Mouse (Mus musculus) hindbrain, embryonic 11.5 days (tissue): ENCODE data around the gene Nkiras2. TPM values are rescaled to one million over a fixed set of nuclear protein-coding genes. Genes with fewer than 3 reads are reported as not detected.
A peak's percentile ranks its signal among the peaks of the same experiment; 100 is the strongest.

Experiments used
- ATAC-seq: fragments of 200-750 bp; cut with Nextera tagmentation; 2 replicates; pipeline ENCODE4 v1.8.0; 2017; ENCODE audit warnings: mild to moderate bottlenecking, moderate TSS enrichment, moderate library complexity; ENCODE audit not compliant: low FRiP score
- DNase-seq: peaks from one replicate; pipeline ENCODE4 v3.0.0-alpha.2; 2015; ENCODE audit warnings: low spot score
- H3K27ac ChIP-seq: fragments of 300-500 bp; sonication (generic); 2 replicates; pipeline ENCODE4 v1.5.1; 2014; ENCODE audit warnings: mild to moderate bottlenecking, low read depth, low read length
- H3K27me3 ChIP-seq: fragments of 300-500 bp; sonication (generic); 2 replicates; pipeline ENCODE4 v1.6.1; 2014; ENCODE audit warnings: mild to moderate bottlenecking, low read length, moderate library complexity, mixed read lengths; ENCODE audit not compliant: control insufficient read depth, insufficient read depth
- H3K36me3 ChIP-seq: fragments of 300-500 bp; sonication (generic); 2 replicates; pipeline ENCODE4 v1.6.1; 2014; ENCODE audit warnings: mild to moderate bottlenecking, low read length, moderate library complexity, mixed read lengths; ENCODE audit not compliant: control insufficient read depth, insufficient read depth
- H3K4me1 ChIP-seq: fragments of 300-500 bp; sonication (generic); replicated peaks from 2 replicates; pipeline ENCODE4 v1.6.1; 2014; ENCODE audit warnings: low read length, mixed read lengths; ENCODE audit not compliant: control insufficient read depth, insufficient read depth
- H3K4me2 ChIP-seq: fragments of 300-500 bp; sonication (generic); replicated peaks from 2 replicates; pipeline ENCODE4 v1.6.1; 2014; ENCODE audit warnings: mild to moderate bottlenecking, low read depth, low read length
- H3K4me3 ChIP-seq: fragments of 300-500 bp; sonication (generic); 2 replicates; pipeline ENCODE4 v1.5.1; 2014; ENCODE audit warnings: low read depth, low read length
- H3K9ac ChIP-seq: fragments of 300-500 bp; sonication (generic); 2 replicates; pipeline ENCODE4 v1.6.1; 2014; ENCODE audit warnings: low read depth, low read length
- H3K9me3 ChIP-seq: fragments of 300-500 bp; sonication (generic); 2 replicates; pipeline ENCODE4 v1.6.1; 2016; ENCODE audit warnings: low read length; ENCODE audit not compliant: control insufficient read depth
- WGBS: fragments of 180-500 bp; shearing (Covaris S2); extraction: QIAGEN DNeasy Blood & Tissue Kit; methylation state at CpG from one replicate; pipeline ENCODE4 v1.1.7; 2014; 5-methylcytosine and 5-hydroxymethylcytosine counted together
- polyA plus RNA-seq: library from polyadenylated mRNA; unstranded; fragments of >200 nt; fragmentation: Nextera tagmentation; extraction: Ambion mirVana; gene quantifications from 2 replicates; pipeline ENCODE4 v1.2.1, GENCODE M21; 2014

Nkiras2 gene
- 108 and 109 TPM in 2 replicates for polyA plus RNA-seq

- peak; percentile 80 for DNase-seq
- no peaks in the 10 kb centered on the region for H3K36me3 ChIP-seq
- peak within 1 kb of the TSS; percentile 92 for H3K27ac ChIP-seq
- peak; percentile 78 for ATAC-seq
- H3K27me3 ChIP-seq: no peaks in the 10 kb centered on the region
- WGBS: under 1% methylated on average over 35 of the region's 36 CpGs
- H3K9me3 ChIP-seq: no peaks in the 10 kb centered on the region
- H3K4me2 ChIP-seq: peak within 1 kb of the TSS; percentile 74
- peak within 1 kb of the TSS; percentile 98 for H3K4me3 ChIP-seq
- 0 out of 2 replicates have a peak, but pooled peaks cover 2% of the 10 kb centered on the region for H3K4me1 ChIP-seq
- peak within 1 kb of the TSS; percentile 97 for H3K9ac ChIP-seq
Measured at GRCm38 (mm10) chr11:100618761-100619484, at the start of gene Nkiras2. Gene Nkiras2 (plus strand): TSS chr11:100619244.

GRCm38 (mm10) chr11:100569789-100570188, 49.3 kb upstream of the Nkiras2 start:
- WGBS: 65% methylated on average over 9 of the region's 9 CpGs
- H3K4me1 ChIP-seq: peaks cover 3% of the 10 kb centered on the region; the same call in 1 of the 2 replicates
- no peak overlapping the region for H3K4me3 ChIP-seq
- no peak overlapping the region for H3K9ac ChIP-seq
- DNase-seq: no peak
- H3K4me2 ChIP-seq: no peak overlapping the region
- H3K27ac ChIP-seq: no peak overlapping the region
- no peaks in the 10 kb centered on the region for H3K9me3 ChIP-seq
- no peaks in the 10 kb centered on the region for H3K36me3 ChIP-seq
- H3K27me3 ChIP-seq: peaks cover 6% of the 10 kb centered on the region; the same call in 1 of the 2 replicates
- ATAC-seq: no peak

DNA sequence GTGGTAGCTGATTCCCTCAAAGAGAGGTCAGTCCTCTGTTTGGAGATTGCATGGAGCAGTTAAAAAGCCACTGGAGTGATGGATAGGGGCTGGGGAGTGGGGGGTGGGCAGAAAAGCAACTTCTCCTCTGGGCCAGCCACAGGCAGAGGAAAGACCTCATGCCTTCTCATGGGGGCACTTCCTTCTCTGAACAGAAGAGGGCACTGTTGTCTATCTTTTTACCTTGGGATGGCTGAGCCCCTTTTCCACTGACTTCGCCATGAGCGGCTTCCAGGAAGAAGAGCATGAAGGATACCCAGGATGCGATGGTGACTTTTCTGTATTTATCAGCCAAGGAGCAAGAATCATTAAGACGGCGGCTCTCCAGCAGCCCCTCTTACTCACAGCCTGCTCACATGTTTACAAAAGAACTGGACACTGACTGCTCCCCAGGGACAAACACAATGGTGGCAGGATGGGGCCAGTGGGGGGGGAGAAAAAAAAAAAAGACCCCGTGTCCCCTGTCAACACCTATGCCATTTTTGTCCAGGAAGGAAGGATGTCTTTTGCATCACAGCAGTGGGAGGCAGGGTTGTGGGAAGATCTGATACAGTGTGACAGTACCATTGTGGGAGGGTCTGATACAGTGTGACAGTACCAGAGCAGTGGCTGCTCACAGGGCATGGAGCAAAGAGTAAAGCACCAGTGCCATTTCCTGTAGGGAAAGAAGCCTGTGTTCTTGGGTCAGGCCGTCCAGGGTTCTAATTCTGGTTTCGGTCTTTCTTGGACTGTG, 48.4 kb upstream of the Nkiras2 start:
- DNase-seq (peak; percentile 89), ATAC-seq (peak; percentile 33; the same call in 1 of the 2 replicates)
- peak overlapping the region; percentile 44 for H3K4me2 ChIP-seq
- H3K9me3 ChIP-seq: no peaks in the 10 kb centered on the region
- peaks cover 6% of the 10 kb centered on the region; the same call in 1 of the 2 replicates for H3K27me3 ChIP-seq
- H3K36me3 ChIP-seq: no peaks in the 10 kb centered on the region
- WGBS: 12% methylated on average over 8 of the region's 8 CpGs
- peak overlapping the region; percentile 31; the same call in 1 of the 2 replicates for H3K9ac ChIP-seq
- H3K27ac ChIP-seq: no peak overlapping the region
- H3K4me1 ChIP-seq: peaks cover 6% of the 10 kb centered on the region; the same call in 1 of the 2 replicates
- H3K4me3 ChIP-seq: peak overlapping the region; percentile 6; the same call in 1 of the 2 replicates

DNA sequence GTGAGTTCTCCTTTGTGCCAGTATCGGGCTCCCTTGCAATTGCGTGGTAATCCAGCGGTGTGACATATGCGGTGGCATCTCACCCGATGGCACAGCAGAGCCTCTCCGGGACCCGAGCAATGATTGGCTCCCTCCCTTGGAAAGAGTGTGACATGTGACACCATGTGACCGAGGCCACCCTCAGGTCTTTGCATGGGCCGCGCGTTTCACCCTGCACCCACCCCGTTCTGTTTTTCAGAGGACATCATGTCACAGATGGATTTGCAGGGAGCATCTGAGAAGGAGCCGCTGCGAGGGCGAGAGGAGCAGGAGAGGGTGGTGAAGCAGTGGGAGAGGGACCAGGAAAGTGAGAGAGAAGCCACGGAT, 47.9 kb upstream of the Nkiras2 start:
- ATAC-seq (no peak), DNase-seq (no peak)
- Histone ChIP-seq H3K4me3 (peak overlapping the region; percentile 6; the same call in 1 of the 2 replicates), H3K27me3 (peaks cover 6% of the 10 kb centered on the region; the same call in 1 of the 2 replicates), H3K4me1 (peaks cover 6% of the 10 kb centered on the region; the same call in 1 of the 2 replicates), H3K4me2 (peak overlapping the region; percentile 44), H3K9me3 (no peaks in the 10 kb centered on the region), H3K9ac (no peak overlapping the region; the same call in 1 of the 2 replicates), H3K36me3 (no peaks in the 10 kb centered on the region), H3K27ac (no peak overlapping the region)
- WGBS: 16% methylated on average over 16 of the region's 16 CpGs

GRCm38 (mm10) chr11:100574188-100574587, 44.9 kb upstream of the Nkiras2 start:
- DNase-seq (no peak), ATAC-seq (no peak)
- Histone ChIP-seq H3K9ac (no peak overlapping the region), H3K27me3 (peaks cover 6% of the 10 kb centered on the region; the same call in 1 of the 2 replicates), H3K9me3 (no peaks in the 10 kb centered on the region), H3K36me3 (no peaks in the 10 kb centered on the region), H3K4me2 (no peak overlapping the region), H3K4me1 (peaks cover 6% of the 10 kb centered on the region; the same call in 1 of the 2 replicates), H3K4me3 (no peak overlapping the region), H3K27ac (no peak overlapping the region)
- WGBS: 93% methylated on average over 3 of the region's 3 CpGs

DNA sequence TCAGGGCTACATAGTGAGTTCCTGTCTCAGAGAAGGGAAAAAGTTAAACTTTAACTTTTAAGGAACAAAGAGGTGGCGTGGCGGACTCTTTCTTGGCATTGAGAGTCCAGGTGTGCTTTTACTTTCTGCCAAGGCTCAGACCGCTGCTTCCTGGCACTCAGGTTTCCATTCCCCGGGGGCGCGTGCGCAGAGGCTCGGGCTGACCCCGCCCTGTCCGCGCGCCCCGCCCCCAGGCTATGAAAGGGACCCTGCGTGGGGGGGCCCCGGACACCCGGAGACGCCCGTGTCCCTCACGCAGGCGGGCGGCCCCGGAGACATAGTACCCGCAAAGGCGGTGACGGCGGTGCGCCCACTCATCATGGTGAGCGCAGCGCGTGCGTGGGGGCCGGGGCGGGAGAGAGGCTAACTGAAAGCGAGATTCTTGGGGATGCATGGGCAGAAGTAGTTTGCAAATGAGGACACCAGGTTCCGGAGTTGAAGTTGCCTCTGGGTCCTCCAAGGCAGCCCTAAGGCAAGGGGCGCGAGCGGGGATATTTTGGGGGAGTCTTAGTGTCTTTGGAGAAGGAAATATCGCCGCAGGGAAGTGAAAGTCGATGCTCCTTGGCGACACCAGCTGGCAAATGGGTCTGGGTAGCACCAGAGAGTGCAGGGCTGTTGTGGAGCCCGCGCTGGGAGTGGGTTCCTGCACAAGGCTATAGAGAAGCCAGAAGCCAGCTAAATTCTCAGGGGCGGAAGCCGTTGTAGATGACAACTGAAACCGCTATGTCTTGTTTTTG, 44.1 kb upstream of the Nkiras2 start, which contains the start of gene Cnp:
Cnp (plus strand) TSS at position 197 of the 776 bp plus-strand sequence.
- ATAC-seq: peak; percentile 60; the same call in 1 of the 2 replicates
- H3K9me3 ChIP-seq: no peaks in the 10 kb centered on the region
- peaks cover 6% of the 10 kb centered on the region; the same call in 1 of the 2 replicates for H3K27me3 ChIP-seq
- H3K27ac ChIP-seq: no peak within 1 kb of the TSS
- H3K36me3 ChIP-seq: no peaks in the 10 kb centered on the region
- peak within 1 kb of the TSS; percentile 59 for H3K4me3 ChIP-seq
- peak; percentile 72 for DNase-seq
- peak within 1 kb of the TSS; percentile 82 for H3K4me2 ChIP-seq
- peak within 1 kb of the TSS; percentile 59 for H3K9ac ChIP-seq
- WGBS: 2% methylated on average over 47 of the region's 47 CpGs
- peaks cover 6% of the 10 kb centered on the region; the same call in 1 of the 2 replicates for H3K4me1 ChIP-seq

- Histone ChIP-seq H3K4me2 (peak overlapping the region; percentile 82), H3K9me3 (no peaks in the 10 kb centered on the region), H3K4me3 (peak overlapping the region; percentile 59), H3K4me1 (peaks cover 6% of the 10 kb centered on the region; the same call in 1 of the 2 replicates), H3K27ac (no peak overlapping the region), H3K9ac (no peak overlapping the region; the same call in 1 of the 2 replicates), H3K36me3 (no peaks in the 10 kb centered on the region), H3K27me3 (peaks cover 6% of the 10 kb centered on the region; the same call in 1 of the 2 replicates)
- 32% methylated on average over 2 of the region's 2 CpGs for WGBS
- DNase-seq: no peak
- ATAC-seq: peak; percentile 40; the same call in 1 of the 2 replicates
Measured at GRCm38 (mm10) chr11:100575484-100575855, 43.6 kb upstream of the Nkiras2 start.

DNA sequence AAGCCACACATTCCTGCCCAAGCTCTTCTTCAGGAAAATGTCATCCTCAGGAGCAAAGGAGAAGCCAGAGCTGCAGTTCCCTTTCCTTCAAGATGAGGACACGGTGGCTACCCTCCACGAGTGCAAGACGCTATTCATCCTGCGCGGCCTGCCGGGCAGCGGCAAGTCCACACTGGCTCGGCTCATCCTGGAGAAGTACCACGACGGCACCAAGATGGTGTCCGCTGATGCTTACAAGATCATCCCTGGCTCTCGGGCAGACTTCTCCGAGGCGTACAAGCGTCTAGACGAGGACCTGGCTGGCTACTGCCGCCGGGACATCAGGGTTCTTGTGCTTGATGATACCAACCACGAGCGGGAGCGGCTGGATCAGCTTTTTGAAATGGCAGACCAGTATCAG, 42.8 kb upstream of the Nkiras2 start:
- ATAC-seq: no peak
- WGBS: 68% methylated on average over 21 of the region's 21 CpGs
- Histone ChIP-seq H3K9ac (no peak overlapping the region), H3K9me3 (no peaks in the 10 kb centered on the region), H3K36me3 (no peaks in the 10 kb centered on the region), H3K4me1 (peaks cover 5% of the 10 kb centered on the region; the same call in 1 of the 2 replicates), H3K27ac (no peak overlapping the region), H3K4me3 (no peak overlapping the region), H3K27me3 (peaks cover under 1% of the 10 kb centered on the region; the same call in 1 of the 2 replicates), H3K4me2 (no peak overlapping the region)
- no peak for DNase-seq
